Mouse (Mus musculus): Measurements from ENCODE around the gene Gm4894. TPM values are rescaled to one million over a fixed set of nuclear protein-coding genes. Genes with fewer than 3 reads are reported as not detected.

The Gm4894 gene
- total and polyA plus RNA-seq, 3 experiments = not detected

GRCm38 (mm10) chr9:49310821-49311220 lies 60.5 kb downstream of the Gm4894 start:
- TF ChIP-seq RAD21 (IDR thresholded peaks at IDR 0.05; ENCODE audit: low read depth, low read length) (no peak), NRF1 (IDR thresholded peaks at IDR 0.05; ENCODE audit: insufficient read depth, low read depth, low read length, poor library complexity, severe bottlenecking) (no peak), POLR2A (IDR thresholded peaks at IDR 0.05; ENCODE audit: control insufficient read depth in 1 of 2, insufficient read depth in 1 of 2, low read depth in 1 of 2, low read length in 2 of 2, poor library complexity in 1 of 2) (no peak), CHD1 (IDR thresholded peaks at IDR 0.05; ENCODE audit: low read depth, low read length) (no peak), ZKSCAN1 (IDR thresholded peaks at IDR 0.05; ENCODE audit: low read depth, low read length) (no peak)
- Histone ChIP-seq H3K9me3 (replicated peaks; ENCODE audit: insufficient read depth, low read length) (no peaks in the 10 kb centered on the region), H3K79me2 (ENCODE audit: control insufficient read depth, insufficient read depth, low read length, poor library complexity) (no peaks in the 10 kb centered on the region), H3K27ac (ENCODE audit: control insufficient read depth, low read depth, low read length) (no peak overlapping the region), H3K9ac (ENCODE audit: control insufficient read depth, low read depth, low read length, poor library complexity, severe bottlenecking) (no peak overlapping the region), H3K27me3 (ENCODE audit: control insufficient read depth in 1 of 2, insufficient read depth in 2 of 2, low read length in 2 of 2) (no peaks in the 10 kb centered on the region), H3K4me3 (ENCODE audit: control insufficient read depth in 1 of 2, insufficient read depth in 1 of 2, low read depth in 2 of 2, low read length in 2 of 2) (no peak overlapping the region), H3K36me3 (ENCODE audit: control insufficient read depth in 1 of 2, insufficient read depth in 2 of 2, low read length in 2 of 2) (no peaks in the 10 kb centered on the region), H3K4me1 (ENCODE audit: control insufficient read depth in 1 of 2, insufficient read depth in 2 of 2, low read length in 2 of 2) (no peaks in the 10 kb centered on the region)
- DNase-seq (ENCODE audit: low read depth, low spot score) = no peak

GRCm38 (mm10) chr9:49318638-49319037 lies 68.3 kb downstream of the Gm4894 start:
- TF ChIP-seq NELFE (IDR thresholded peaks at IDR 0.05; ENCODE audit: low read depth, low read length) (no peak), TAL1 (IDR thresholded peaks at IDR 0.05; ENCODE audit: low read length) (no peak), MXI1 (IDR thresholded peaks at IDR 0.05; ENCODE audit: low read depth, low read length) (no peak), GATA1 (IDR thresholded peaks at IDR 0.05; ENCODE audit: low read depth, low read length) (no peak), SIN3A (IDR thresholded peaks at IDR 0.05; ENCODE audit: low read length) (no peak), ZKSCAN1 (IDR thresholded peaks at IDR 0.05; ENCODE audit: low read depth, low read length) (no peak), E2F4 (IDR thresholded peaks at IDR 0.05; ENCODE audit: borderline replicate concordance, low read depth, low read length) (no peak), JUND (IDR thresholded peaks at IDR 0.05; ENCODE audit: low read depth, low read length) (no peak), HCFC1 (IDR thresholded peaks at IDR 0.05; ENCODE audit: low read depth, low read length) (no peak), MAZ (IDR thresholded peaks at IDR 0.05; ENCODE audit: low read depth, low read length) (no peak), USF2 (IDR thresholded peaks at IDR 0.05; ENCODE audit: borderline replicate concordance in 1 of 2, insufficient read depth in 1 of 2, low read depth in 1 of 2, low read length in 2 of 2) (no peak), MYB (IDR thresholded peaks at IDR 0.05; ENCODE audit: low read depth, low read length) (no peak), MAX (IDR thresholded peaks at IDR 0.05; ENCODE audit: low read length) (no peak), ZC3H11A (IDR thresholded peaks at IDR 0.05; ENCODE audit: low read depth, low read length) (no peak), ELF1 (IDR thresholded peaks at IDR 0.05; ENCODE audit: low read depth, low read length) (no peak)
- Histone ChIP-seq H3K4me3 (ENCODE audit: control insufficient read depth in 1 of 2, insufficient read depth in 1 of 2, low read depth in 2 of 2, low read length in 2 of 2) (no peak overlapping the region), H3K36me3 (ENCODE audit: control insufficient read depth in 1 of 2, insufficient read depth in 2 of 2, low read length in 2 of 2) (no peaks in the 10 kb centered on the region), H3K9ac (ENCODE audit: control insufficient read depth, low read depth, low read length, poor library complexity, severe bottlenecking) (no peak overlapping the region), H3K27me3 (ENCODE audit: control insufficient read depth in 1 of 2, insufficient read depth in 2 of 2, low read length in 2 of 2) (no peaks in the 10 kb centered on the region), H3K4me1 (ENCODE audit: control insufficient read depth in 1 of 2, insufficient read depth in 2 of 2, low read length in 2 of 2) (no peaks in the 10 kb centered on the region), H3K9me3 (replicated peaks; ENCODE audit: insufficient read depth, low read length) (no peaks in the 10 kb centered on the region), H3K79me2 (ENCODE audit: control insufficient read depth, insufficient read depth, low read length, poor library complexity) (no peaks in the 10 kb centered on the region), H3K27ac (ENCODE audit: control insufficient read depth, low read depth, low read length) (no peak overlapping the region)
- DNase-seq (ENCODE audit: low read depth, low spot score) = no peak

Other genes with a start within 250 kb of the Gm4894 start
- 26.5 and 28.8 TPM in 2 replicates for gene Zw10, start 194.9 kb upstream of the Gm4894 start, total RNA-seq (2012; rRNA removed)
- gene Zw10, start 194.9 kb upstream of the Gm4894 start, polyA plus RNA-seq (2012; ENCODE audit: insufficient read depth in 1 of 2, insufficient read length in 2 of 2, low read depth in 1 of 2, low replicate concordance in 2 of 2, missing spikeins in 1 of 2) = 10 to 100 TPM in 1 of 2 experiments, not detected in 1; 31.0 TPM
- gene Tmprss5, start 169.3 kb upstream of the Gm4894 start, total RNA-seq (2012; rRNA removed) = not detected in 2 replicates
- not detected for gene Tmprss5, start 169.3 kb upstream of the Gm4894 start, polyA plus RNA-seq (2012; ENCODE audit: insufficient read depth in 1 of 2, insufficient read length in 2 of 2, low read depth in 1 of 2, low replicate concordance in 2 of 2, missing spikeins in 1 of 2)
- gene Drd2, start 90.1 kb downstream of the Gm4894 start, total RNA-seq (2012; rRNA removed) = not detected in 2 replicates
- gene Drd2, start 90.1 kb downstream of the Gm4894 start, polyA plus RNA-seq (2012; ENCODE audit: insufficient read depth in 1 of 2, insufficient read length in 2 of 2, low read depth in 1 of 2, low replicate concordance in 2 of 2, missing spikeins in 1 of 2) = not detected
- gene Ankk1, start 176.5 kb downstream of the Gm4894 start, total RNA-seq (2012; rRNA removed) = not detected in 2 replicates
- not detected for gene Ankk1, start 176.5 kb downstream of the Gm4894 start, polyA plus RNA-seq (2012; ENCODE audit: insufficient read depth in 1 of 2, insufficient read length in 2 of 2, low read depth in 1 of 2, low replicate concordance in 2 of 2, missing spikeins in 1 of 2)
- gene Ttc12, start 235.7 kb downstream of the Gm4894 start, total RNA-seq (2012; rRNA removed) = 0.31 and 0.39 TPM in 2 replicates
- under 1 TPM in 1 of 2 experiments, not detected in 1; 0.78 TPM for gene Ttc12, start 235.7 kb downstream of the Gm4894 start, polyA plus RNA-seq (2012; ENCODE audit: insufficient read depth in 1 of 2, insufficient read length in 2 of 2, low read depth in 1 of 2, low replicate concordance in 2 of 2, missing spikeins in 1 of 2)

All from MEL (cell line).